Mouse (Mus musculus) midbrain, postnatal 0 days (tissue): ENCODE measurements around the gene Map4k5. TPM values are rescaled to one million over a fixed set of nuclear protein-coding genes. Genes with fewer than 3 reads are reported as not detected.
A peak's percentile ranks its signal among the peaks of the same experiment; 100 is the strongest.

ENCODE experiments used
- ATAC-seq: fragments of 200-750 bp; cut with Nextera tagmentation; 2 replicates; pipeline ENCODE4 v1.8.0; 2017; ENCODE audit warnings: moderate number of reproducible peaks, mild to moderate bottlenecking, moderate TSS enrichment, moderate library complexity; ENCODE audit not compliant: low FRiP score
- DNase-seq: peaks from one replicate; pipeline ENCODE4 v3.0.0-alpha.2; 2015; ENCODE audit warnings: low spot score
- H3K27ac ChIP-seq: fragments of 300-500 bp; sonication (generic); 2 replicates; pipeline ENCODE4 v1.5.1; 2014; ENCODE audit warnings: low read depth, mild to moderate bottlenecking, low read length, mixed read lengths
- H3K27me3 ChIP-seq: fragments of 300-500 bp; sonication (generic); 2 replicates; pipeline ENCODE4 v1.6.1; 2014; ENCODE audit warnings: low read length, control low read depth, mixed read lengths; ENCODE audit not compliant: insufficient read depth
- H3K36me3 ChIP-seq: fragments of 300-500 bp; sonication (generic); 2 replicates; pipeline ENCODE4 v1.6.1; 2014; ENCODE audit warnings: low read length, control low read depth, mixed read lengths; ENCODE audit not compliant: insufficient read depth
- H3K4me1 ChIP-seq: fragments of 300-500 bp; sonication (generic); 2 replicates; pipeline ENCODE4 v1.6.1; 2014; ENCODE audit warnings: mild to moderate bottlenecking, control low read depth, antibody characterized with exemption, low read length, mixed read lengths; ENCODE audit not compliant: insufficient read depth
- H3K4me2 ChIP-seq: fragments of 300-500 bp; sonication (generic); 2 replicates; pipeline ENCODE4 v1.6.1; 2014; ENCODE audit warnings: low read depth, mild to moderate bottlenecking, low read length, mixed read lengths; ENCODE audit not compliant: poor library complexity, severe bottlenecking
- H3K4me3 ChIP-seq: fragments of 300-500 bp; sonication (generic); 2 replicates; pipeline ENCODE4 v1.5.1; 2014; ENCODE audit warnings: low read depth, mild to moderate bottlenecking, low read length, moderate library complexity
- H3K9ac ChIP-seq: fragments of 300-500 bp; sonication (generic); replicated peaks from 2 replicates; pipeline ENCODE4 v1.6.1; 2014; ENCODE audit warnings: mild to moderate bottlenecking, low read length, moderate library complexity, mixed read lengths; ENCODE audit not compliant: poor library complexity, severe bottlenecking
- H3K9me3 ChIP-seq: fragments of 300-500 bp; sonication (generic); 2 replicates; pipeline ENCODE4 v1.6.1; 2016; ENCODE audit warnings: low read length, control low read depth
- CTCF ChIP-seq: IDR thresholded peaks from 2 replicates; pipeline ENCODE4 v1.5.1; 2016; ENCODE audit warnings: antibody characterized with exemption, mild to moderate bottlenecking
- WGBS: fragments of 180-500 bp; shearing (Covaris S2); extraction: QIAGEN DNeasy Blood & Tissue Kit; methylation state at CpG from one replicate; pipeline ENCODE4 v1.1.7; 2014; 5-methylcytosine and 5-hydroxymethylcytosine counted together
- polyA plus RNA-seq: library from polyadenylated mRNA; unstranded; fragments of >200 nt; fragmentation: Nextera tagmentation; extraction: Ambion mirVana; gene quantifications from 2 replicates; pipeline ENCODE4 v1.2.1, GENCODE M21; 2015
- total RNA-seq: library from RNA; depleted of rRNA; stranded (reverse); fragments of >200 nt; gene quantifications from 2 replicates; pipeline ENCODE4 v1.2.3, GENCODE M21; 2014

Map4k5 gene
- total and polyA plus RNA-seq, 2 experiments from 2014 or later, result 16.9 to 33.9 TPM

GRCm38 (mm10) chr12:69924012-69924411, 31.0 kb upstream of the Map4k5 start:
- no peak overlapping the region for H3K27ac ChIP-seq
- DNase-seq, result peak; percentile 56
- no peak for ATAC-seq
- no peak overlapping the region for H3K9ac ChIP-seq
- H3K4me1 ChIP-seq, result no peaks in the 10 kb centered on the region
- no peaks in the 10 kb centered on the region for H3K27me3 ChIP-seq
- TF ChIP-seq CTCF, result peak; percentile 79
- H3K36me3 ChIP-seq, result peaks cover 6% of the 10 kb centered on the region
- H3K4me2 ChIP-seq, result no peak overlapping the region
- no peaks in the 10 kb centered on the region for H3K9me3 ChIP-seq
- H3K4me3 ChIP-seq, result no peak overlapping the region
- WGBS, result 14% methylated on average over 5 of the region's 5 CpGs

- no peak for TF ChIP-seq CTCF
- DNase-seq, result no peak
- WGBS, result 73% methylated on average over 3 of the region's 3 CpGs
These were observed 30.6 kb upstream of the Map4k5 start for GRCm38 (mm10) chr12:69923603-69924002.

GRCm38 (mm10) chr12:69923128-69923527, 30.1 kb upstream of the Map4k5 start:
- Histone ChIP-seq H3K27ac (no peak overlapping the region), H3K36me3 (peaks cover 6% of the 10 kb centered on the region), H3K27me3 (no peaks in the 10 kb centered on the region), H3K4me2 (no peak overlapping the region), H3K4me1 (no peaks in the 10 kb centered on the region), H3K9me3 (no peaks in the 10 kb centered on the region), H3K9ac (no peak overlapping the region), H3K4me3 (no peak overlapping the region)
- 82% methylated on average over 3 of the region's 3 CpGs for WGBS
- DNase-seq (no peak), ATAC-seq (no peak)
- TF ChIP-seq CTCF, result no peak

More at GRCm38 (mm10) chr12:69923603-69924002, 30.6 kb upstream of the Map4k5 start:
- Histone ChIP-seq H3K27me3 (no peaks in the 10 kb centered on the region), H3K9me3 (no peaks in the 10 kb centered on the region), H3K4me2 (no peak overlapping the region), H3K4me3 (no peak overlapping the region), H3K27ac (no peak overlapping the region), H3K4me1 (no peaks in the 10 kb centered on the region), H3K9ac (no peak overlapping the region), H3K36me3 (peaks cover 6% of the 10 kb centered on the region)
- no peak for ATAC-seq

GRCm38 (mm10) chr12:69922099-69922498, 29.1 kb upstream of the Map4k5 start:
- no peak overlapping the region for H3K9ac ChIP-seq
- no peak overlapping the region for H3K4me3 ChIP-seq
- no peak overlapping the region for H3K27ac ChIP-seq
- ATAC-seq, result no peak
- 88% methylated on average over 1 of the region's 1 CpGs for WGBS
- no peaks in the 10 kb centered on the region for H3K9me3 ChIP-seq
- H3K36me3 ChIP-seq, result peaks cover 4% of the 10 kb centered on the region; the same call in 1 of the 2 replicates
- no peak for TF ChIP-seq CTCF
- no peak for DNase-seq
- H3K27me3 ChIP-seq, result no peaks in the 10 kb centered on the region
- no peak overlapping the region for H3K4me2 ChIP-seq
- no peaks in the 10 kb centered on the region for H3K4me1 ChIP-seq

GRCm38 (mm10) chr12:69917870-69918269, 24.9 kb upstream of the Map4k5 start:
- ATAC-seq, result no peak
- 92% methylated on average over 2 of the region's 2 CpGs for WGBS
- no peaks in the 10 kb centered on the region for H3K36me3 ChIP-seq

GRCm38 (mm10) chr12:69912737-69913136, 19.7 kb upstream of the Map4k5 start:
- TF ChIP-seq CTCF, result no peak
- 91% methylated on average over 7 of the region's 7 CpGs for WGBS
- DNase-seq (no peak), ATAC-seq (no peak)
- no peaks in the 10 kb centered on the region for H3K9me3 ChIP-seq
- no peaks in the 10 kb centered on the region for H3K27me3 ChIP-seq
- no peak overlapping the region for H3K27ac ChIP-seq
- no peak overlapping the region for H3K4me3 ChIP-seq
- H3K36me3 ChIP-seq, result no peaks in the 10 kb centered on the region
- H3K4me2 ChIP-seq, result no peak overlapping the region
- no peaks in the 10 kb centered on the region for H3K4me1 ChIP-seq
- no peak overlapping the region for H3K9ac ChIP-seq

More at GRCm38 (mm10) chr12:69917870-69918269, 24.9 kb upstream of the Map4k5 start:
- no peak overlapping the region for H3K4me3 ChIP-seq
- H3K27ac ChIP-seq, result no peak overlapping the region
- no peaks in the 10 kb centered on the region for H3K4me1 ChIP-seq
- no peaks in the 10 kb centered on the region for H3K27me3 ChIP-seq
- no peak overlapping the region for H3K9ac ChIP-seq
- no peak for TF ChIP-seq CTCF
- no peak for DNase-seq
- H3K9me3 ChIP-seq, result no peaks in the 10 kb centered on the region
- H3K4me2 ChIP-seq, result no peak overlapping the region
